Mouse (Mus musculus): ENCODE measurements around the gene Med12l. TPM values are rescaled to one million over a fixed set of nuclear protein-coding genes. Genes with fewer than 3 reads are reported as not detected.

The Med12l gene
- total RNA-seq, 1 experiment: 3.6 TPM

GRCm38 (mm10) chr3:59197329-59197948 lies 191.8 kb downstream of the Med12l start:
- Histone ChIP-seq H3K36me3 (ENCODE audit: control insufficient read depth, insufficient read depth, low read length, poor library complexity, severe bottlenecking) (no peaks in the 10 kb centered on the region), H3K9ac (ENCODE audit: insufficient read depth, low read depth, low read length, poor library complexity, severe bottlenecking) (no peak overlapping the region), H3K4me1 (ENCODE audit: control insufficient read depth in 2 of 2, insufficient read depth in 2 of 2, low read length in 2 of 2, poor library complexity in 1 of 2) (no peaks in the 10 kb centered on the region), H3K27ac (ENCODE audit: insufficient read depth, low read depth, low read length, poor library complexity, severe bottlenecking) (no peak overlapping the region), H3K4me3 (ENCODE audit: insufficient read depth in 1 of 2, low read depth in 1 of 2, low read length in 2 of 2, poor library complexity in 1 of 2, severe bottlenecking in 1 of 2) (no peak overlapping the region), H3K9me3 (ENCODE audit: control insufficient read depth, insufficient read depth, low read depth, low read length) (no peaks in the 10 kb centered on the region)
- no peak for TF ChIP-seq CHD2 (IDR thresholded peaks at IDR 0.05; ENCODE audit: low read depth, low read length)
- no peak for TF ChIP-seq HCFC1 (IDR thresholded peaks at IDR 0.05; ENCODE audit: borderline replicate concordance, insufficient read depth, low read length)
- no peak for TF ChIP-seq ZC3H11A (IDR thresholded peaks at IDR 0.05; ENCODE audit: borderline replicate concordance, low read depth, low read length)
- no peak for TF ChIP-seq MAFK (IDR thresholded peaks at IDR 0.05; ENCODE audit: insufficient read depth, low read depth, low read length)
- no peak for TF ChIP-seq ZNF384 (IDR thresholded peaks at IDR 0.05; ENCODE audit: low read depth, low read length)
- in situ Hi-C loops (cut with MboI; ENCODE audit: low sequenced_read_pairs in 2 of 2, unreplicated experiment in 2 of 2): no loop called here
- DNase-seq (ENCODE audit: low read depth, low spot score): no peak

GRCm38 (mm10) chr3:59203802-59204520 lies 198.3 kb downstream of the Med12l start:
- H3K4me3 ChIP-seq (ENCODE audit: insufficient read depth in 1 of 2, low read depth in 1 of 2, low read length in 2 of 2, poor library complexity in 1 of 2, severe bottlenecking in 1 of 2): no peak overlapping the region
- no peak for DNase-seq (ENCODE audit: low read depth, low spot score)
- no peaks in the 10 kb centered on the region for H3K4me1 ChIP-seq (ENCODE audit: control insufficient read depth in 2 of 2, insufficient read depth in 2 of 2, low read length in 2 of 2, poor library complexity in 1 of 2)
- no peaks in the 10 kb centered on the region for H3K9me3 ChIP-seq (ENCODE audit: control insufficient read depth, insufficient read depth, low read depth, low read length)
- TF ChIP-seq ZC3H11A (IDR thresholded peaks at IDR 0.05; ENCODE audit: borderline replicate concordance, low read depth, low read length) (no peak), HCFC1 (IDR thresholded peaks at IDR 0.05; ENCODE audit: borderline replicate concordance, insufficient read depth, low read length) (no peak), CHD2 (IDR thresholded peaks at IDR 0.05; ENCODE audit: low read depth, low read length) (no peak), MAFK (IDR thresholded peaks at IDR 0.05; ENCODE audit: insufficient read depth, low read depth, low read length) (no peak), ZNF384 (IDR thresholded peaks at IDR 0.05; ENCODE audit: low read depth, low read length) (no peak)
- no peak overlapping the region for H3K9ac ChIP-seq (ENCODE audit: insufficient read depth, low read depth, low read length, poor library complexity, severe bottlenecking)
- in situ Hi-C loops (cut with MboI; ENCODE audit: low sequenced_read_pairs in 2 of 2, unreplicated experiment in 2 of 2): no loop called here
- no peaks in the 10 kb centered on the region for H3K36me3 ChIP-seq (ENCODE audit: control insufficient read depth, insufficient read depth, low read length, poor library complexity, severe bottlenecking)
- H3K27ac ChIP-seq (ENCODE audit: insufficient read depth, low read depth, low read length, poor library complexity, severe bottlenecking): no peak overlapping the region

GRCm38 (mm10) chr3:59204719-59205503 lies 199.3 kb downstream of the Med12l start:
- Histone ChIP-seq H3K4me3 (ENCODE audit: insufficient read depth in 1 of 2, low read depth in 1 of 2, low read length in 2 of 2, poor library complexity in 1 of 2, severe bottlenecking in 1 of 2) (no peak overlapping the region), H3K27ac (ENCODE audit: insufficient read depth, low read depth, low read length, poor library complexity, severe bottlenecking) (no peak overlapping the region), H3K9me3 (ENCODE audit: control insufficient read depth, insufficient read depth, low read depth, low read length) (no peaks in the 10 kb centered on the region), H3K36me3 (ENCODE audit: control insufficient read depth, insufficient read depth, low read length, poor library complexity, severe bottlenecking) (no peaks in the 10 kb centered on the region), H3K9ac (ENCODE audit: insufficient read depth, low read depth, low read length, poor library complexity, severe bottlenecking) (no peak overlapping the region), H3K4me1 (ENCODE audit: control insufficient read depth in 2 of 2, insufficient read depth in 2 of 2, low read length in 2 of 2, poor library complexity in 1 of 2) (no peaks in the 10 kb centered on the region)
- in situ Hi-C loops (cut with MboI; ENCODE audit: low sequenced_read_pairs in 2 of 2, unreplicated experiment in 2 of 2): no loop called here
- DNase-seq (ENCODE audit: low read depth, low spot score): no peak
- TF ChIP-seq HCFC1 (IDR thresholded peaks at IDR 0.05; ENCODE audit: borderline replicate concordance, insufficient read depth, low read length): no peak
- no peak for TF ChIP-seq ZNF384 (IDR thresholded peaks at IDR 0.05; ENCODE audit: low read depth, low read length)
- TF ChIP-seq ZC3H11A (IDR thresholded peaks at IDR 0.05; ENCODE audit: borderline replicate concordance, low read depth, low read length): no peak
- TF ChIP-seq CHD2 (IDR thresholded peaks at IDR 0.05; ENCODE audit: low read depth, low read length): no peak
- TF ChIP-seq MAFK (IDR thresholded peaks at IDR 0.05; ENCODE audit: insufficient read depth, low read depth, low read length): no peak

- no peak for TF ChIP-seq HCFC1 (IDR thresholded peaks at IDR 0.05; ENCODE audit: borderline replicate concordance, insufficient read depth, low read length)
- TF ChIP-seq ZNF384 (IDR thresholded peaks at IDR 0.05; ENCODE audit: low read depth, low read length): no peak
- TF ChIP-seq CHD2 (IDR thresholded peaks at IDR 0.05; ENCODE audit: low read depth, low read length): no peak
- DNase-seq (ENCODE audit: low read depth, low spot score): no peak
- no peaks in the 10 kb centered on the region for H3K9me3 ChIP-seq (ENCODE audit: control insufficient read depth, insufficient read depth, low read depth, low read length)
- H3K4me1 ChIP-seq (ENCODE audit: control insufficient read depth in 2 of 2, insufficient read depth in 2 of 2, low read length in 2 of 2, poor library complexity in 1 of 2): no peaks in the 10 kb centered on the region
- in situ Hi-C loops (cut with MboI; ENCODE audit: low sequenced_read_pairs in 2 of 2, unreplicated experiment in 2 of 2): no loop called here
- H3K4me3 ChIP-seq (ENCODE audit: insufficient read depth in 1 of 2, low read depth in 1 of 2, low read length in 2 of 2, poor library complexity in 1 of 2, severe bottlenecking in 1 of 2): no peak overlapping the region
- H3K27ac ChIP-seq (ENCODE audit: insufficient read depth, low read depth, low read length, poor library complexity, severe bottlenecking): no peak overlapping the region
- H3K9ac ChIP-seq (ENCODE audit: insufficient read depth, low read depth, low read length, poor library complexity, severe bottlenecking): no peak overlapping the region
- H3K36me3 ChIP-seq (ENCODE audit: control insufficient read depth, insufficient read depth, low read length, poor library complexity, severe bottlenecking): no peaks in the 10 kb centered on the region
Observed at GRCm38 (mm10) chr3:59205941-59206340, 200.3 kb downstream of the Med12l start.

Measured in ES-E14 (cell line).